Mouse (Mus musculus) heart, embryonic 14.5 days (tissue): Measurements from ENCODE around the gene Rgs9. TPM values are rescaled to one million over a fixed set of nuclear protein-coding genes. Genes with fewer than 3 reads are reported as not detected.

Source experiments
- ATAC-seq: fragments of 200-750 bp; cut with Nextera tagmentation; 2 replicates; pipeline ENCODE4 v1.8.0; 2017; ENCODE audit warnings: low read depth, moderate TSS enrichment; ENCODE audit not compliant: insufficient number of reproducible peaks, insufficient read depth, low FRiP score
- H3K27ac ChIP-seq, 2 experiments: fragments of 200-500 bp in 1 of 2; fragments of 300-500 bp in 1 of 2; sonication (generic) in 1 of 2; replicated peaks in 1 of 2; 2 replicates each; pipeline ENCODE4 v1.5.1; 2012 to 2014; ENCODE audit warnings: low read depth in 2 of 2, low read length in 2 of 2, control low read depth in 1 of 2, mild to moderate bottlenecking in 1 of 2, mixed read lengths in 1 of 2; ENCODE audit not compliant: control insufficient read depth in 1 of 2, insufficient read depth in 1 of 2
- H3K27me3 ChIP-seq: fragments of 300-500 bp; sonication (generic); 2 replicates; pipeline ENCODE4 v1.6.1; 2014; ENCODE audit warnings: mild to moderate bottlenecking, low read length, control low read depth; ENCODE audit not compliant: control insufficient read depth, insufficient read depth
- H3K36me3 ChIP-seq: fragments of 300-500 bp; sonication (generic); 2 replicates; pipeline ENCODE4 v1.6.1; 2014; ENCODE audit warnings: mild to moderate bottlenecking, control low read depth, low read length, mixed read lengths; ENCODE audit not compliant: control insufficient read depth, insufficient read depth
- H3K4me1 ChIP-seq, 2 experiments: fragments of 200-500 bp in 1 of 2; fragments of 300-500 bp in 1 of 2; sonication (generic) in 1 of 2; 2 replicates each; pipeline ENCODE4 v1.6.1; 2012 to 2014; ENCODE audit warnings: low read length in 2 of 2, control low read depth in 1 of 2, mixed read lengths in 1 of 2; ENCODE audit not compliant: control insufficient read depth in 2 of 2, insufficient read depth in 2 of 2
- H3K4me2 ChIP-seq: fragments of 300-500 bp; sonication (generic); 2 replicates; pipeline ENCODE4 v1.6.1; 2014; ENCODE audit warnings: mild to moderate bottlenecking, low read length
- H3K4me3 ChIP-seq, 2 experiments: fragments of 200-500 bp in 1 of 2; fragments of 300-500 bp in 1 of 2; sonication (generic) in 1 of 2; 2 replicates each; pipeline ENCODE4 v1.5.1; 2012 to 2014; ENCODE audit warnings: low read length in 2 of 2, mild to moderate bottlenecking in 2 of 2, control low read depth in 1 of 2, low read depth in 1 of 2, moderate library complexity in 1 of 2; ENCODE audit not compliant: control insufficient read depth in 1 of 2, insufficient read depth in 1 of 2
- H3K9ac ChIP-seq: fragments of 300-500 bp; sonication (generic); 2 replicates; pipeline ENCODE4 v1.6.1; 2014; ENCODE audit warnings: mild to moderate bottlenecking, low read length
- H3K9me3 ChIP-seq: fragments of 300-500 bp; sonication (generic); 2 replicates; pipeline ENCODE4 v1.6.1; 2016; ENCODE audit warnings: low read length, control low read depth; ENCODE audit not compliant: control insufficient read depth
- WGBS: fragments of 180-500 bp; shearing (Covaris S2); extraction: QIAGEN DNeasy Blood & Tissue Kit; methylation state at CpG from one replicate; pipeline ENCODE4 v1.1.7; 2014; 5-methylcytosine and 5-hydroxymethylcytosine counted together
- polyA plus RNA-seq: library from polyadenylated mRNA; unstranded; fragments of >200 nt; fragmentation: Nextera tagmentation; extraction: Ambion mirVana; gene quantifications from 2 replicates; pipeline ENCODE4 v1.2.1, GENCODE M21; 2014

Gene Rgs9
- polyA plus RNA-seq, 1 experiment from 2014 or later = 0.82 TPM

- no peaks in the 10 kb centered on the region for H3K4me1 ChIP-seq
- H3K36me3 ChIP-seq = no peaks in the 10 kb centered on the region
- H3K27me3 ChIP-seq = no peaks in the 10 kb centered on the region
- no peak overlapping the region for H3K4me3 ChIP-seq
- no peak overlapping the region for H3K9ac ChIP-seq
- H3K9me3 ChIP-seq = no peaks in the 10 kb centered on the region
- ATAC-seq = no peak
- WGBS = 74% methylated on average over 6 of the region's 6 CpGs
- no peak overlapping the region for H3K4me2 ChIP-seq
- no peak overlapping the region for H3K27ac ChIP-seq
These were observed 110.2 kb downstream of the Rgs9 start for GRCm38 (mm10) chr11:109187631-109188184.

GRCm38 (mm10) chr11:109181118-109181517, 116.8 kb downstream of the Rgs9 start:
- 69% methylated on average over 7 of the region's 7 CpGs for WGBS
- peaks cover 6% of the 10 kb centered on the region in 2 experiments; a peak in 2 of 4 replicates for H3K4me1 ChIP-seq
- H3K4me2 ChIP-seq = no peak overlapping the region
- no peak overlapping the region for H3K4me3 ChIP-seq
- H3K27ac ChIP-seq = no peak overlapping the region
- H3K36me3 ChIP-seq = no peaks in the 10 kb centered on the region
- no peak for ATAC-seq
- no peak overlapping the region for H3K9ac ChIP-seq
- no peaks in the 10 kb centered on the region; the same call in 1 of the 2 replicates for H3K27me3 ChIP-seq
- H3K9me3 ChIP-seq = no peaks in the 10 kb centered on the region

GRCm38 (mm10) chr11:109180290-109180689, 117.6 kb downstream of the Rgs9 start:
- ATAC-seq = no peak
- no peaks in the 10 kb centered on the region for H3K36me3 ChIP-seq
- no peak overlapping the region for H3K27ac ChIP-seq
- peaks cover 6% of the 10 kb centered on the region in 2 experiments; a peak in 2 of 4 replicates for H3K4me1 ChIP-seq
- 31% methylated on average over 11 of the region's 11 CpGs for WGBS
- no peak overlapping the region for H3K9ac ChIP-seq
- no peaks in the 10 kb centered on the region for H3K9me3 ChIP-seq
- no peak overlapping the region for H3K4me3 ChIP-seq
- no peak overlapping the region for H3K4me2 ChIP-seq
- no peaks in the 10 kb centered on the region; the same call in 1 of the 2 replicates for H3K27me3 ChIP-seq

- WGBS = 54% methylated on average over 8 of the region's 8 CpGs
- Histone ChIP-seq H3K27ac (no peak overlapping the region), H3K4me3 (no peak overlapping the region), H3K36me3 (no peaks in the 10 kb centered on the region), H3K9me3 (no peaks in the 10 kb centered on the region), H3K27me3 (no peaks in the 10 kb centered on the region; the same call in 1 of the 2 replicates), H3K4me2 (no peak overlapping the region), H3K4me1 (peaks cover 6% of the 10 kb centered on the region in 2 experiments; a peak in 2 of 4 replicates), H3K9ac (no peak overlapping the region)
- no peak for ATAC-seq
These were observed 119.0 kb downstream of the Rgs9 start for GRCm38 (mm10) chr11:109178788-109179518.

- no peak overlapping the region for H3K4me3 ChIP-seq
- 79% methylated on average over 8 of the region's 8 CpGs for WGBS
- peaks cover 3% of the 10 kb centered on the region; the same call in 1 of the 2 replicates for H3K9me3 ChIP-seq
These were observed 122.5 kb downstream of the Rgs9 start for GRCm38 (mm10) chr11:109175376-109175969.

More at GRCm38 (mm10) chr11:109175376-109175969, 122.5 kb downstream of the Rgs9 start:
- H3K36me3 ChIP-seq = no peaks in the 10 kb centered on the region
- no peak overlapping the region for H3K27ac ChIP-seq
- H3K4me2 ChIP-seq = no peak overlapping the region
- ATAC-seq = no peak
- peaks cover 4 to 5% of the 10 kb centered on the region in 2 experiments; a peak in 2 of 4 replicates for H3K4me1 ChIP-seq
- no peak overlapping the region for H3K9ac ChIP-seq
- H3K27me3 ChIP-seq = no peaks in the 10 kb centered on the region; the same call in 1 of the 2 replicates

Other genes starting within 250 kb of the Rgs9 start
- gene E030025P04Rik, start 153.8 kb downstream of the Rgs9 start, polyA plus RNA-seq = not detected in 2 replicates
- gene Gna13, start 64.7 kb upstream of the Rgs9 start, polyA plus RNA-seq = 24.7 and 27.0 TPM in 2 replicates
- not detected in 2 replicates for gene 9930022D16Rik, start 115.8 kb upstream of the Rgs9 start, polyA plus RNA-seq
- gene Amz2, start 127.8 kb upstream of the Rgs9 start, polyA plus RNA-seq = 38.7 and 39.7 TPM in 2 replicates
- 3.3 and 3.7 TPM in 2 replicates for gene Arsg, start 175.2 kb upstream of the Rgs9 start, polyA plus RNA-seq
- gene Slc16a6, start 175.5 kb upstream of the Rgs9 start, polyA plus RNA-seq = 7.3 TPM in 2 replicates